Mouse (Mus musculus): ENCODE measurements at regions not wholly inside any gene's neighbourhood (a gene's known extent, or its start where the extent isn't known, plus 50 kb on each side); places are given as distances from the start of the nearest gene placed in this dataset.
A peak's percentile ranks its signal among the peaks of the same experiment; 100 is the strongest.

- no peak for DNase-seq (ENCODE audit: low read depth)
Measured at GRCm38 (mm10) chr15:20207199-20207598, 241.9 kb upstream of the Cdh12 start.

DNA sequence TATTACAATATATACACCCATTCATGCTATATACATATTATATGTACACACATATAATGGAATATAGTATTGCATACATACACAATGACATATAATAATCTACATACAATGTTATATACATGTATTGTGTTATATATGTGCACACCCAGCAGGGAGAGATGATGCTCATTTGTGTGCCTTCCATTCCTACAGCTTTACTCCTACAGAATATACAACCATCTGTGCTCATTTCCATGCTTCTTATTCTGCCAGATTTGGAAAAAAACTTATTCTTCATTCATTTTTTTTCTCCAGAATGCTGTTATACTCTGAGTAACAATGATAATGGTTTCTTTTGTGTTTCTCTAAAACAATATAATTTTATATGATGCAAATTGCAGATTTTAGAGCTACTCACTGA is 227.0 kb upstream of the Cdh12 start:
- DNase-seq (ENCODE audit: low read depth): no peak

DNA sequence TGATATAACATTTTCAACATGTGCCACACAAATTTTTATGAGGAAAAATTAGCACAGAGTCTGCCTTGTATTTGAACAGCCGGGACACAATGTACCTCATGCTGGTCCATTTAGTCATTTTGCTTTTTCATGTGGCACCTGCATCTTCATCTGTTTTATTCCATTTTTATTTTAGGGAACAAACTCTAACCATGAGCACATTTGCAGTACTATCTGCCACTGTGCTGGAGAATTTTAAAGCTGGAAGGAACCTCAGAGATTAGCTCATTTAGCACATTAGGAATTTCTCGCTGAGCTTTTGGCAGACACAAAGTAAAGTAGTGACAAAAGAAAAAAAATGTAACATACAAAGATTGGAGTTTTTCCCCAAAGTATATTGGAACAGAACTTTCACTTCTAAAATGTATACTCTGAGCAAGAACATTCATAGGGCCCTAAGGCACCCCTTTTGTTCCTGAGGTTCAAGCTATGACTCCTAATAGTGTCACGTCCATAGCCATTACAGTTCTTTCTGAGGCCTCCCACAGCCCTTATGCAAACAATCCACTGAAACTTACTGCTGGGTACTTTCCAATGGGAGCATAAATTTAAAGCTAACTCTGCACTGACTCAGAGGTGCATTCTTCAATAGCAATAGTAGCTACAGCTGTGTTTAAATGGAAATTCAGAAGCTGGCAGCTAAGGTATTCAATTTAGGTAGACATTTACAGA is 225.6 kb upstream of the Cdh12 start:
- no peak for DNase-seq (ENCODE audit: low read depth)

DNA sequence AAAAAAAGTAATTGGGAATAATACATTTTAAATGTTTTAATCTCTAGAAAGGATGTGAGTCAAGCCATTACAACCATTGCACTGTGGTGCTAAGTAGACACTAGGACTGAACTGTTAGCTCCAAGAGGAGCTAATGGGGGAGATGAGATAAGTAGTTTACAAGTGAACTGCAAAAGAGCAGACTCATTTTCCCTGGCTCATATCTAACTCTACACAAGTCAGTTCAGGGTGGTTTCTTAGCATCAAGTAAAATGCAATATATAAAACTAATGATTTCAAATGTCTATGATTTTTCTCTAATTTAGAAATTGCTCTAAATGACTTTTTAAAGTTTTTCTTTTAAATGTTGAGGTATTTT is 225.1 kb upstream of the Cdh12 start:
- DNase-seq (ENCODE audit: low read depth): no peak

GRCm38 (mm10) chr15:20265367-20265900 is 183.6 kb upstream of the Cdh12 start:
- no peak for DNase-seq (ENCODE audit: low read depth)

- DNase-seq (ENCODE audit: low read depth): no peak
Measured at GRCm38 (mm10) chr15:20313917-20314316, 135.1 kb upstream of the Cdh12 start.

GRCm38 (mm10) chr15:20323579-20323978 is 125.5 kb upstream of the Cdh12 start:
- DNase-seq (ENCODE audit: low read depth): peak; percentile 47

Data from 416B (cell line).